Mouse (Mus musculus) bone marrow macrophage, adult 2 months (primary cell): Measurements from ENCODE around the gene Rph3al.

Experiments used
- CTCF ChIP-seq: IDR thresholded peaks from 2 replicates; pipeline ENCODE4 v1.5.1; 2012; ENCODE audit warnings: low read depth, mild to moderate bottlenecking, low read length, moderate library complexity
- POLR2A ChIP-seq: IDR thresholded peaks from 2 replicates; pipeline ENCODE4 v1.6.1; 2012; ENCODE audit warnings: mild to moderate bottlenecking, low read depth, low read length, borderline replicate concordance

- TF ChIP-seq CTCF (no peak), POLR2A (no peak)
Measured at GRCm38 (mm10) chr11:75901339-75901738, 36.9 kb downstream of the Rph3al start.
